Mouse (Mus musculus): ENCODE results near the gene Nkain2.

Gene Nkain2

DNA sequence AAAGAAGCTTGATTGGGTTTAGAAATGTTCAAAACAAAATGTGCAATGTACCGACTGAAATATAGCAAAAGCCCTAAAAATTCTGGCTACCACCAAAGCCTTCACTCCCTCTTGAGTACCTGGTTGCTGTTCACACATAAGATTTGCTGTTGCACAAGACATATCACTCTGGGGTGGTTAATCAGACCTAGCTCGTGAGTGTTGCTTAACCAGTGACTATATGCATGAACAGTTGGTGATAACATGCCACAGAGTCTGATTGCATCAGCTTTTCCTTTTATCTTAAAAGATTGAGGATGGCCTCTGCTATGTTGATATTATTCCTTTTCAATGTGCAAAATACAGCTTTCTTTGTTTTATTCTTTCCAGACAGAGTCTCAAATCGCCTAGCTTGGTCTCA, 1243.0 kb downstream of the Nkain2 start:
- no peak for DNase-seq (ENCODE audit: extremely low read depth, low read depth, low spot score)

DNA sequence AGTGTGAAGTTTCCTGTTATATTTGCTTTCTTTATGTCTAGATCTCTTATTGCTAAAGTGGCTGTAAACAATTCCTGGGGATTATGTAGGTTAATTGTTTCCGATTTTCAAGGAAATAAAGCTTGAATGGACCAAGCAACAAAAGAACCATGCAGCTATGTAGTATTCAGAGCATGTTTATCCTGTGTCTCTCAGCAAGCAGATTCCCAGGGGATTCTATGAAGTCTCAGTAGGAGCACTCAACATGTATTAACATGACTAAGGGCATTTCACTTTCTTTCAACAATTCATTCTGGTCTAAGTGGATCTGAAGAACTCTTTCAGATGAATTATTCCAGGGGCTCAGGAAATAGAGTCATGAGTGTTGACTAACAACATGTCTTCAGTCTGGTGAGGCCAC, 1244.2 kb downstream of the Nkain2 start:
- DNase-seq (ENCODE audit: extremely low read depth, low read depth, low spot score), result no peak
